Mouse (Mus musculus): Measurements from ENCODE around the gene Elovl6. TPM values are rescaled to one million over a fixed set of nuclear protein-coding genes. Genes with fewer than 3 reads are reported as not detected.

Gene Elovl6
- total RNA-seq, 1 experiment: 118 TPM

DNA sequence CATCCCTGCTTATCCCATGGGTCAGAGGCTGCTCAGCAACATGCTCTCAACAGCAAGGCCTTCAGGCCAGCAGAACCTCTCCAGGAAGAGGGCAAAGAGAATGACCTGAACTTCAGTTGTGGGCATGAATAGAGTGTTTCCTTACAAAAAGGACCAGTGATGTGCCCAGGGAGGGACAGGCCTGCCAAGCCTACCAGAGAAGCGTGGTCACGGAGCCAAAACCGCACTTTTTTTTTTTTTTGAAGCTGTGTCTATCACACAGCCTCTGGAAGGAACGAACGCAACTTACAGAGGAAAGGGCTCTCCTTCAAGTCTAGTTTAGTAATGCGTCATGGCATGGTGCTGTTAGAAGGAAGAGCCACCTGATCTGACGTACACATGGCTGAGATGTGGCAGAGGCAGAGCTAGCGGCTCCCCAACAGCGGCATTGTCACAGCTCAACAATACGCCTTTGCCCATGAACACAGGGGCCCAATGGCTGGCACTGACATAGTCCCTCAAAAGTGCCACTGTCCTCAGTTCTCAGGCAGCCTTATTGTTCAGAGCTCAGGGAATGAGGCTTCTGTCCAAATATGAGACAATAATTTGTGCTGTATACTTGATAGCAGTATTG is 92.1 kb downstream of the Elovl6 start:
- no peak for TF ChIP-seq HCFC1 (IDR thresholded peaks at IDR 0.05; ENCODE audit: borderline replicate concordance, insufficient read depth, low read length)
- peak; percentile 56; the same call in 1 of the 2 replicates for TF ChIP-seq ZNF384 (IDR thresholded peaks at IDR 0.05; ENCODE audit: low read depth, low read length)
- no peak for TF ChIP-seq CHD2 (IDR thresholded peaks at IDR 0.05; ENCODE audit: low read depth, low read length)
- Histone ChIP-seq H3K4me1 (ENCODE audit: control insufficient read depth in 2 of 2, insufficient read depth in 2 of 2, low read length in 2 of 2, poor library complexity in 1 of 2) (peaks cover 2 to 6% of the 10 kb centered on the region in 2 experiments; a peak in 3 of 4 replicates), H3K4me3 (ENCODE audit: insufficient read depth in 1 of 2, low read depth in 1 of 2, low read length in 2 of 2, poor library complexity in 1 of 2, severe bottlenecking in 1 of 2) (no peak overlapping the region), H3K9me3 (ENCODE audit: control insufficient read depth, insufficient read depth, low read depth, low read length) (no peaks in the 10 kb centered on the region), H3K9ac (ENCODE audit: insufficient read depth, low read depth, low read length, poor library complexity, severe bottlenecking) (no peak overlapping the region), H3K27ac (ENCODE audit: insufficient read depth, low read depth, low read length, poor library complexity, severe bottlenecking) (no peak overlapping the region), H3K36me3 (ENCODE audit: control insufficient read depth, insufficient read depth, low read length, poor library complexity, severe bottlenecking) (peaks cover 33% of the 10 kb centered on the region)
- in situ Hi-C loops (cut with MboI; ENCODE audit: low sequenced_read_pairs in 2 of 2, unreplicated experiment in 2 of 2): no loop called here
- no peak for DNase-seq (ENCODE audit: low read depth, low spot score)

DNA sequence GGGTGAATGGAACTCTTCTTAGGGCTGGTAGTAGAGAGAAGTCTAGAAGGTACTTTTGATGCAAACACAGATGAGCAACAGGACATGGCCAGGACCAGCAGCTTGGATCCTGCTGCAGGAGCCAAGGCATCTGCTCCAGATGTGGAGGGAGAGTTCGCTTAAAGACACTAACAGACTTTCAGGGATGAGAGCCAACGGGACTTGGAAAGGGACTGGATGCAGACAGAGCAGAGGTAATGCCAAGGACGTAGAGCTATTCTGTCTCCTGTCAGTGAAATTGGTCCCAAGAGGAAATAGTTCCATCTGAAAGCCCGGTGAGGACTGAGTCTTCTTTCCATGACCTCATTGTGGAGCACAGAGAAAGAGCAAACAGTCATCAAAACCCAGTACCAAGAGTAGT is 95.1 kb downstream of the Elovl6 start:
- in situ Hi-C loops (cut with MboI; ENCODE audit: low sequenced_read_pairs in 2 of 2, unreplicated experiment in 2 of 2): no loop called here
- H3K36me3 ChIP-seq (ENCODE audit: control insufficient read depth, insufficient read depth, low read length, poor library complexity, severe bottlenecking): peaks cover 37% of the 10 kb centered on the region
- DNase-seq (ENCODE audit: low read depth, low spot score): no peak

DNA sequence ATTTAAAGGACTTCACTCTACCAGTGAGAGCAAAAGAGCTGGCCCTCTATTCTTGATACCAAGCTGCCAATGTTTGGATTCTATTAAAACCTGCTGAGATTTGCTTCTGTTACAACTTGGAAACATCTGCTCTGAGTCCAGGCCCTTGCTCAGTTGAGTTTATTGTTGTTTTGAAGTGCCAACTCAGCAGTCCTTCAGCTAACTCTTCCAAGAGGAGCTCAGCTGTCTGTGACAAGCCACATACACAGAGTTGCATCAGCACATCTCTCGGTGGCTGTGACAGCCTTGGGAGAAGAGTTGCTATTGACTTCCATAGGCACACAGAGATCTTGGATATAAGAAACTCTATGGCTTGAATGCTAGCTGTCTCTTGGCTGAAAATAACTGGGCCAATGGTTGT is 98.9 kb downstream of the Elovl6 start:
- no peaks in the 10 kb centered on the region for H3K4me1 ChIP-seq (ENCODE audit: control insufficient read depth in 2 of 2, insufficient read depth in 2 of 2, low read length in 2 of 2, poor library complexity in 1 of 2)
- H3K9ac ChIP-seq (ENCODE audit: insufficient read depth, low read depth, low read length, poor library complexity, severe bottlenecking): no peak overlapping the region
- H3K36me3 ChIP-seq (ENCODE audit: control insufficient read depth, insufficient read depth, low read length, poor library complexity, severe bottlenecking): peaks cover 42% of the 10 kb centered on the region
- no peak for DNase-seq (ENCODE audit: low read depth, low spot score)
- H3K27ac ChIP-seq (ENCODE audit: insufficient read depth, low read depth, low read length, poor library complexity, severe bottlenecking): no peak overlapping the region
- in situ Hi-C loops (cut with MboI; ENCODE audit: low sequenced_read_pairs in 2 of 2, unreplicated experiment in 2 of 2): no loop called here
- H3K4me3 ChIP-seq (ENCODE audit: insufficient read depth in 1 of 2, low read depth in 1 of 2, low read length in 2 of 2, poor library complexity in 1 of 2, severe bottlenecking in 1 of 2): no peak overlapping the region
- TF ChIP-seq ZC3H11A (IDR thresholded peaks at IDR 0.05; ENCODE audit: borderline replicate concordance, low read depth, low read length) (no peak), MAFK (IDR thresholded peaks at IDR 0.05; ENCODE audit: insufficient read depth, low read depth, low read length) (peak; percentile 23; the same call in 1 of the 2 replicates)
- no peaks in the 10 kb centered on the region for H3K9me3 ChIP-seq (ENCODE audit: control insufficient read depth, insufficient read depth, low read depth, low read length)

More for the DNA sequence above, 95.1 kb downstream of the Elovl6 start:
- no peak overlapping the region for H3K27ac ChIP-seq (ENCODE audit: insufficient read depth, low read depth, low read length, poor library complexity, severe bottlenecking)
- H3K4me1 ChIP-seq (ENCODE audit: control insufficient read depth in 2 of 2, insufficient read depth in 2 of 2, low read length in 2 of 2, poor library complexity in 1 of 2): no peaks in the 10 kb centered on the region
- no peak overlapping the region for H3K9ac ChIP-seq (ENCODE audit: insufficient read depth, low read depth, low read length, poor library complexity, severe bottlenecking)
- no peak overlapping the region for H3K4me3 ChIP-seq (ENCODE audit: insufficient read depth in 1 of 2, low read depth in 1 of 2, low read length in 2 of 2, poor library complexity in 1 of 2, severe bottlenecking in 1 of 2)
- TF ChIP-seq ZNF384 (IDR thresholded peaks at IDR 0.05; ENCODE audit: low read depth, low read length) (no peak), HCFC1 (IDR thresholded peaks at IDR 0.05; ENCODE audit: borderline replicate concordance, insufficient read depth, low read length) (no peak), MAFK (IDR thresholded peaks at IDR 0.05; ENCODE audit: insufficient read depth, low read depth, low read length) (no peak), CHD2 (IDR thresholded peaks at IDR 0.05; ENCODE audit: low read depth, low read length) (no peak), ZC3H11A (IDR thresholded peaks at IDR 0.05; ENCODE audit: borderline replicate concordance, low read depth, low read length) (no peak)
- H3K9me3 ChIP-seq (ENCODE audit: control insufficient read depth, insufficient read depth, low read depth, low read length): no peaks in the 10 kb centered on the region

DNA sequence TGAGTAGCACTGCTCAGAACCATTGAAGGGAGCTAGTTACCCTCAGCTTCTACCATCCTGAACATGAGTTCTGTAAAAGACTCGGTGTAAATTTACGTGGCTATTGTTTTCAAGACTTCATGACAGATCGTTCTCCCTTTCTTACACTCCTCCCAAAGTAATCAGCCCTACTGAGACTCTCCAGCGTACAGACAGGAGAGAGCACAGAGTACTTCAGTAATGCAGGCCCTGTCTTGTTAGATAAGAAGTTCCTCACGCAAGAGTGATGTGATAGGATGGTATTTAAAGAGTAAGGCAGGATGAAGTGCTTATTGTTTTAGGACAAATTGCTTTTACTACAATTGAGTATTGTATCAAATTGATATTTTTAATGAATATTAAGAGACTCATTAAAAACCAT is 99.7 kb downstream of the Elovl6 start:
- Histone ChIP-seq H3K4me3 (ENCODE audit: insufficient read depth in 1 of 2, low read depth in 1 of 2, low read length in 2 of 2, poor library complexity in 1 of 2, severe bottlenecking in 1 of 2) (no peak overlapping the region), H3K27ac (ENCODE audit: insufficient read depth, low read depth, low read length, poor library complexity, severe bottlenecking) (no peak overlapping the region), H3K9me3 (ENCODE audit: control insufficient read depth, insufficient read depth, low read depth, low read length) (no peaks in the 10 kb centered on the region), H3K36me3 (ENCODE audit: control insufficient read depth, insufficient read depth, low read length, poor library complexity, severe bottlenecking) (peaks cover 42% of the 10 kb centered on the region), H3K9ac (ENCODE audit: insufficient read depth, low read depth, low read length, poor library complexity, severe bottlenecking) (no peak overlapping the region), H3K4me1 (ENCODE audit: control insufficient read depth in 2 of 2, insufficient read depth in 2 of 2, low read length in 2 of 2, poor library complexity in 1 of 2) (no peaks in the 10 kb centered on the region)
- DNase-seq (ENCODE audit: low read depth, low spot score): no peak
- no peak for TF ChIP-seq CHD2 (IDR thresholded peaks at IDR 0.05; ENCODE audit: low read depth, low read length)
- TF ChIP-seq ZC3H11A (IDR thresholded peaks at IDR 0.05; ENCODE audit: borderline replicate concordance, low read depth, low read length): no peak
- TF ChIP-seq HCFC1 (IDR thresholded peaks at IDR 0.05; ENCODE audit: borderline replicate concordance, insufficient read depth, low read length): no peak
- no peak for TF ChIP-seq ZNF384 (IDR thresholded peaks at IDR 0.05; ENCODE audit: low read depth, low read length)
- no peak for TF ChIP-seq MAFK (IDR thresholded peaks at IDR 0.05; ENCODE audit: insufficient read depth, low read depth, low read length)
- in situ Hi-C loops (cut with MboI; ENCODE audit: low sequenced_read_pairs in 2 of 2, unreplicated experiment in 2 of 2): no loop called here

DNA sequence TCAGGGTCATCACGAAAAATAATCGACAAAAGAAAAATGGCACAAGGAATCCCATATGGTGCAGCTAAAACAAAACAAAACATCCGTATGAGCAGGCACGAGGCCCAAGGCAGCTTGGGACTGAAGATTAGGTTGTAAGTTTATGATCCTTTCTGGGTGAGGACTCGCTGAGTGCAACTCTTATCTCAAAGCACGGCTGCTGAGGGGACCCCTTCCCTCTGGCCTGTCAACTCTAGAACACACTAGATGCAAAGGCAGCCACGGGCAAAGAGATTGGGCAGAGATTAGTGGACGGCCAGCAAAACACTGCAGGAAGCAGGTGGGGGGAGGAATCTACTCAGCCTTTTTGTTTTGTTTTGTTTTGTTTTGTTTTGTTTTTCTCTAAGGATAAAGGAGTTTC is 101.4 kb downstream of the Elovl6 start:
- in situ Hi-C loops (cut with MboI; ENCODE audit: low sequenced_read_pairs in 2 of 2, unreplicated experiment in 2 of 2): no loop called here

More for the DNA sequence above, 101.4 kb downstream of the Elovl6 start:
- TF ChIP-seq CHD2 (IDR thresholded peaks at IDR 0.05; ENCODE audit: low read depth, low read length) (no peak), ZNF384 (IDR thresholded peaks at IDR 0.05; ENCODE audit: low read depth, low read length) (no peak), MAFK (IDR thresholded peaks at IDR 0.05; ENCODE audit: insufficient read depth, low read depth, low read length) (no peak), HCFC1 (IDR thresholded peaks at IDR 0.05; ENCODE audit: borderline replicate concordance, insufficient read depth, low read length) (no peak), ZC3H11A (IDR thresholded peaks at IDR 0.05; ENCODE audit: borderline replicate concordance, low read depth, low read length) (no peak)
- Histone ChIP-seq H3K9me3 (ENCODE audit: control insufficient read depth, insufficient read depth, low read depth, low read length) (no peaks in the 10 kb centered on the region), H3K4me1 (ENCODE audit: control insufficient read depth in 2 of 2, insufficient read depth in 2 of 2, low read length in 2 of 2, poor library complexity in 1 of 2) (no peaks in the 10 kb centered on the region), H3K27ac (ENCODE audit: insufficient read depth, low read depth, low read length, poor library complexity, severe bottlenecking) (no peak overlapping the region), H3K9ac (ENCODE audit: insufficient read depth, low read depth, low read length, poor library complexity, severe bottlenecking) (no peak overlapping the region), H3K36me3 (ENCODE audit: control insufficient read depth, insufficient read depth, low read length, poor library complexity, severe bottlenecking) (peaks cover 41% of the 10 kb centered on the region), H3K4me3 (ENCODE audit: insufficient read depth in 1 of 2, low read depth in 1 of 2, low read length in 2 of 2, poor library complexity in 1 of 2, severe bottlenecking in 1 of 2) (no peak overlapping the region)
- no peak for DNase-seq (ENCODE audit: low read depth, low spot score)
